8 mouse cellular contexts compared by ENCODE assay signal in genomic region chr8:84687705-84688100, GRCm38 (mm10). TPM values are rescaled to one million over a fixed set of nuclear protein-coding genes. Genes with fewer than 3 reads are reported as not detected.
A peak's percentile ranks its signal among the peaks of the same experiment; 100 is the strongest.
DNase-seq lines count a peak whose midpoint lies in the region; ATAC-seq and TF ChIP-seq lines count a peak whose summit lies in the region.

Nacc1 (minus strand) TSS chr8:84687862.

- H3K9me3 ChIP-seq in MEL (replicated peaks; ENCODE audit: insufficient read depth, low read length): no peaks in the 10 kb centered on the region
- no peaks in the 10 kb centered on the region for H3K9me3 ChIP-seq in lung, postnatal 0 days (ENCODE audit: low read length)

- H3K4me1 ChIP-seq in MEL (ENCODE audit: control insufficient read depth in 1 of 2, insufficient read depth in 2 of 2, low read length in 2 of 2): peaks cover 0 to 15% of the 10 kb centered on the region in 2 experiments; a peak in 2 of 4 replicates
- H3K4me1 ChIP-seq in cerebellum, adult 2 months (ENCODE audit: control insufficient read depth, insufficient read depth, low read length): peaks cover 18% of the 10 kb centered on the region
- peaks cover 14% of the 10 kb centered on the region; the same call in 1 of the 2 replicates for H3K4me1 ChIP-seq in lung, postnatal 0 days (ENCODE audit: insufficient read depth, low read depth, low read length)

- TF ChIP-seq RAD21 in MEL (IDR thresholded peaks at IDR 0.05; ENCODE audit: low read depth, low read length): no peak

- H3K27ac ChIP-seq in MEL (ENCODE audit: control insufficient read depth, low read depth, low read length): peak within 1 kb of the TSS; percentile 82
- peak within 1 kb of the TSS; percentile 93 for H3K27ac ChIP-seq in cerebellum, adult 2 months (ENCODE audit: insufficient read depth, low read length)
- H3K27ac ChIP-seq in lung, postnatal 0 days (ENCODE audit: low read length): peak within 1 kb of the TSS; percentile 86

- H3K9ac ChIP-seq in MEL (ENCODE audit: control insufficient read depth, low read depth, low read length, poor library complexity, severe bottlenecking): peak within 1 kb of the TSS; percentile 87
- peak within 1 kb of the TSS; percentile 86 for H3K9ac ChIP-seq in lung, postnatal 0 days (replicated peaks; ENCODE audit: low read depth)

- TF ChIP-seq CTCF in MEL (IDR thresholded peaks at IDR 0.05 in 2 of 3, conservative IDR thresholded peaks at IDR 0.05 in 1 of 3; ENCODE audit: control insufficient read depth in 1 of 3, insufficient read depth in 1 of 3, low read depth in 2 of 3, low read length in 3 of 3, poor library complexity in 1 of 3, severe bottlenecking in 1 of 3): no peak
- TF ChIP-seq CTCF in cerebellum, adult 2 months (IDR thresholded peaks at IDR 0.05; ENCODE audit: borderline replicate concordance, insufficient read depth, low read depth, low read length): no peak
- TF ChIP-seq CTCF in lung, postnatal 0 days (IDR thresholded peaks at IDR 0.05): peak; percentile 37

- H3K4me2 ChIP-seq in lung, postnatal 0 days (replicated peaks; ENCODE audit: low read depth, low read length): peak within 1 kb of the TSS; percentile 82

- H3K4me3 ChIP-seq in MEL (ENCODE audit: control insufficient read depth in 1 of 2, insufficient read depth in 1 of 2, low read depth in 2 of 2, low read length in 2 of 2): peak within 1 kb of the TSS; percentile 70 to 93
- H3K4me3 ChIP-seq in cerebellum, adult 2 months (replicated peaks; ENCODE audit: insufficient read depth, low read depth, low read length): peak within 1 kb of the TSS; percentile 88
- peak within 1 kb of the TSS; percentile 98 for H3K4me3 ChIP-seq in lung, postnatal 0 days (ENCODE audit: low read depth, low read length)

- peak; percentile 90 for DNase-seq in MEL (ENCODE audit: low read depth, low spot score)
- peak; percentile 88 to 90 for DNase-seq in cerebellum, adult 2 months
- peak; percentile 85 for DNase-seq in forelimb bud, embryonic 11.5 days (ENCODE audit: low read depth, low spot score)
- DNase-seq in layer of hippocampus, postnatal 10 days (ENCODE audit: low spot score in 2 of 2): peak; percentile 83 to 89
- peak; percentile 96 for DNase-seq in lung, postnatal 0 days (ENCODE audit: low spot score)
- DNase-seq in ovary, postnatal 36 days (ENCODE audit: low spot score): peak; percentile 90
- DNase-seq in thymus, postnatal 25 days: peak; percentile 89

- TF ChIP-seq EP300 in MEL (IDR thresholded peaks at IDR 0.05; ENCODE audit: low read depth in 1 of 2, low read length in 2 of 2): no peak
- no peak for TF ChIP-seq EP300 in lung, postnatal 0 days (IDR thresholded peaks at IDR 0.05)

- peaks cover 6 to 19% of the 10 kb centered on the region in 2 experiments for H3K36me3 ChIP-seq in MEL (ENCODE audit: control insufficient read depth in 1 of 2, insufficient read depth in 2 of 2, low read length in 2 of 2)
- no peaks in the 10 kb centered on the region for H3K36me3 ChIP-seq in lung, postnatal 0 days (ENCODE audit: insufficient read depth, low read length)

- peak; percentile 75 to 80 for ATAC-seq in hematopoietic stem cell, adult 5-6 weeks (replicated peaks in 1 of 2; ENCODE audit: insufficient read depth in 1 of 2, low FRiP score in 2 of 2, low TSS enrichment in 1 of 2, low read depth in 1 of 2, poor library complexity in 2 of 2, severe bottlenecking in 2 of 2)
- ATAC-seq in lung, postnatal 0 days: peak; percentile 89

- under 1% methylated on average over 37 of the region's 37 CpGs for WGBS in cerebellum, adult 2 months
- WGBS in lung, postnatal 0 days: 2% methylated on average over 28 of the region's 37 CpGs

- no peaks in the 10 kb centered on the region for H3K27me3 ChIP-seq in MEL (ENCODE audit: control insufficient read depth in 1 of 2, insufficient read depth in 2 of 2, low read length in 2 of 2)
- H3K27me3 ChIP-seq in cerebellum, adult 2 months (ENCODE audit: control insufficient read depth, insufficient read depth, low read length): no peaks in the 10 kb centered on the region
- H3K27me3 ChIP-seq in lung, postnatal 0 days (replicated peaks; ENCODE audit: insufficient read depth, low read length): no peaks in the 10 kb centered on the region

- peaks cover 68% of the 10 kb centered on the region for H3K79me2 ChIP-seq in MEL (ENCODE audit: control insufficient read depth, insufficient read depth, low read length, poor library complexity)

- peak; percentile 63 to 67; a peak in 2 of 4 replicates for TF ChIP-seq POLR2A in MEL (IDR thresholded peaks at IDR 0.05; ENCODE audit: control insufficient read depth in 1 of 2, insufficient read depth in 1 of 2, low read depth in 1 of 2, low read length in 2 of 2, poor library complexity in 1 of 2)
- TF ChIP-seq POLR2A in cerebellum, adult 2 months (IDR thresholded peaks at IDR 0.05; ENCODE audit: borderline replicate concordance, insufficient read depth, low read length): peak; percentile 48; the same call in 1 of the 2 replicates

TF ChIP-seq in MEL, 35 proteins besides CTCF, POLR2A, EP300 and RAD21:
- peak; percentile 60 for TF ChIP-seq USF1 (IDR thresholded peaks at IDR 0.05; ENCODE audit: low read depth, low read length)
- TF ChIP-seq MAX (IDR thresholded peaks at IDR 0.05; ENCODE audit: low read length): no peak
- no peak for TF ChIP-seq MYB (IDR thresholded peaks at IDR 0.05; ENCODE audit: low read depth, low read length)
- peak; percentile 70 for TF ChIP-seq NELFE (IDR thresholded peaks at IDR 0.05; ENCODE audit: low read depth, low read length)
- no peak for TF ChIP-seq E2F4 (IDR thresholded peaks at IDR 0.05; ENCODE audit: borderline replicate concordance, low read depth, low read length)
- no peak for TF ChIP-seq ZC3H11A (IDR thresholded peaks at IDR 0.05; ENCODE audit: low read depth, low read length)
- 0 out of 2 replicates have a peak, but pooled peaks have one; percentile 46 for TF ChIP-seq POLR2AphosphoS2 (IDR thresholded peaks at IDR 0.05; ENCODE audit: low read length)
- no peak for TF ChIP-seq USF2 (IDR thresholded peaks at IDR 0.05; ENCODE audit: borderline replicate concordance in 1 of 2, insufficient read depth in 1 of 2, low read depth in 1 of 2, low read length in 2 of 2)
- TF ChIP-seq MEF2A (IDR thresholded peaks at IDR 0.05; ENCODE audit: extremely low read depth, insufficient replicate concordance, low read depth, low read length, poor library complexity, severe bottlenecking): no peak
- TF ChIP-seq KAT2A (conservative IDR thresholded peaks at IDR 0.05; ENCODE audit: low read depth, low read length): peak; percentile 55; the same call in 1 of the 2 replicates
- TF ChIP-seq GATA1 (IDR thresholded peaks at IDR 0.05; ENCODE audit: low read depth, low read length): no peak
- no peak for TF ChIP-seq TAL1 (IDR thresholded peaks at IDR 0.05; ENCODE audit: low read length)
- no peak for TF ChIP-seq POLR2AphosphoS5 (IDR thresholded peaks at IDR 0.05; ENCODE audit: borderline replicate concordance, low read depth, low read length)
- no peak for TF ChIP-seq UBTF (IDR thresholded peaks at IDR 0.05; ENCODE audit: borderline replicate concordance, insufficient read depth, low read depth, low read length)
- TF ChIP-seq ELF1 (IDR thresholded peaks at IDR 0.05; ENCODE audit: low read depth, low read length): peak; percentile 73
- TF ChIP-seq RCOR1 (IDR thresholded peaks at IDR 0.05; ENCODE audit: low read depth, low read length): no peak
- TF ChIP-seq ZMIZ1 (IDR thresholded peaks at IDR 0.05; ENCODE audit: low read depth, low read length): no peak
- no peak for TF ChIP-seq GABPA (IDR thresholded peaks at IDR 0.05; ENCODE audit: low read depth, low read length)
- TF ChIP-seq TBP (IDR thresholded peaks at IDR 0.05; ENCODE audit: low read depth, low read length): peak; percentile 73; the same call in 1 of the 2 replicates
- no peak for TF ChIP-seq CHD1 (IDR thresholded peaks at IDR 0.05; ENCODE audit: low read depth, low read length)
- TF ChIP-seq NRF1 (IDR thresholded peaks at IDR 0.05; ENCODE audit: insufficient read depth, low read depth, low read length, poor library complexity, severe bottlenecking): peak; percentile 27; the same call in 1 of the 2 replicates
- TF ChIP-seq ZNF384 (IDR thresholded peaks at IDR 0.05; ENCODE audit: low read depth, low read length): no peak
- peak; percentile 91 for TF ChIP-seq SIN3A (IDR thresholded peaks at IDR 0.05; ENCODE audit: low read length)
- TF ChIP-seq JUND (IDR thresholded peaks at IDR 0.05; ENCODE audit: low read depth, low read length): no peak
- TF ChIP-seq BHLHE40 (IDR thresholded peaks at IDR 0.05; ENCODE audit: borderline replicate concordance, low read depth, low read length): no peak
- TF ChIP-seq ZKSCAN1 (IDR thresholded peaks at IDR 0.05; ENCODE audit: low read depth, low read length): no peak
- TF ChIP-seq SMC3 (IDR thresholded peaks at IDR 0.05; ENCODE audit: low read depth, low read length): no peak
- peak; percentile 88 for TF ChIP-seq HCFC1 (IDR thresholded peaks at IDR 0.05; ENCODE audit: low read depth, low read length)
- TF ChIP-seq ETS1 (IDR thresholded peaks at IDR 0.05; ENCODE audit: low read depth, low read length): no peak
- peak; percentile 83 for TF ChIP-seq MXI1 (IDR thresholded peaks at IDR 0.05; ENCODE audit: low read depth, low read length)
- TF ChIP-seq MAZ (IDR thresholded peaks at IDR 0.05; ENCODE audit: low read depth, low read length): peak; percentile 77; the same call in 1 of the 2 replicates
- no peak for TF ChIP-seq MYC (IDR thresholded peaks at IDR 0.05; ENCODE audit: low read depth, low read length)
- TF ChIP-seq CHD2 (IDR thresholded peaks at IDR 0.05; ENCODE audit: low read length): no peak
- peak; percentile 78 for TF ChIP-seq TCF12 (IDR thresholded peaks at IDR 0.05; ENCODE audit: low read depth, low read length)
- TF ChIP-seq MAFK (IDR thresholded peaks at IDR 0.05; ENCODE audit: borderline replicate concordance, low read depth, low read length): no peak

RNA-seq across cellular contexts. Expression of gene Nacc1, which starts in this region (rescaled TPM):
- 42.5 and 45.3 TPM in 2 replicates for total RNA-seq in MEL (2012; rRNA removed)
- 100 to 1,000 TPM in 1 of 2 experiments, not detected in 1; 106 TPM for polyA plus RNA-seq in MEL (2012; ENCODE audit: insufficient read depth in 1 of 2, insufficient read length in 2 of 2, low read depth in 1 of 2, low replicate concordance in 2 of 2, missing spikeins in 1 of 2)
- polyA plus RNA-seq in cerebellum, adult 2 months (2012; rRNA removed): 91.0 and 93.9 TPM in 2 replicates
- total RNA-seq in hematopoietic stem cell, adult 5-6 weeks (2017): 47.3 and 51.0 TPM in 2 replicates
- total RNA-seq in layer of hippocampus, postnatal 10 days (2021): 10 to 100 TPM; 73.7 to 75.3 TPM
- 7.1 and 7.4 TPM in 2 replicates for polyA plus RNA-seq in lung, postnatal 0 days (2015; fragmentation: Nextera tagmentation; extraction: Ambion mirVana)

Comparison
In these comparisons a context has a peak if more than half of its experiments do, and no peak if none do; other contexts are left out.
1. Peak in every context shown above with its lines: DNase-seq, ATAC-seq, H3K4me3 ChIP-seq and H3K27ac ChIP-seq.